Mouse (Mus musculus) E14TG2a.4 (cell line): Measurements from ENCODE around the gene Fbxw4.

Experiments
- H3K27me3 ChIP-seq: 2 replicates; pipeline ENCODE4 v1.6.1; 2014; ENCODE audit warnings: low read length, control low read depth; ENCODE audit not compliant: insufficient read depth
- H3K36me3 ChIP-seq: 2 replicates; pipeline ENCODE4 v1.6.1; 2014; ENCODE audit warnings: low read length, control low read depth; ENCODE audit not compliant: insufficient read depth
- H3K4me1 ChIP-seq: replicated peaks from 2 replicates; pipeline ENCODE4 v1.6.1; 2014; ENCODE audit warnings: low read depth, low read length, control low read depth
- H3K4me3 ChIP-seq: replicated peaks from 2 replicates; pipeline ENCODE4 v1.5.1; 2014; ENCODE audit warnings: mild to moderate bottlenecking, low read length
- H3K9me3 ChIP-seq: 2 replicates; pipeline ENCODE4 v1.6.1; 2014; ENCODE audit warnings: low read length, control low read depth
- CTCF ChIP-seq: conservative IDR thresholded peaks from 2 replicates; pipeline ENCODE4 v1.5.1; 2014; ENCODE audit warnings: low read length
- NANOG ChIP-seq: IDR thresholded peaks from 2 replicates; pipeline ENCODE4 v1.6.1; 2014; ENCODE audit warnings: borderline replicate concordance, low read length, mixed read lengths
- POU5F1 ChIP-seq: IDR thresholded peaks from 2 replicates; pipeline ENCODE4 v1.6.1; 2014; ENCODE audit warnings: low read length, borderline replicate concordance

Gene Fbxw4

DNA sequence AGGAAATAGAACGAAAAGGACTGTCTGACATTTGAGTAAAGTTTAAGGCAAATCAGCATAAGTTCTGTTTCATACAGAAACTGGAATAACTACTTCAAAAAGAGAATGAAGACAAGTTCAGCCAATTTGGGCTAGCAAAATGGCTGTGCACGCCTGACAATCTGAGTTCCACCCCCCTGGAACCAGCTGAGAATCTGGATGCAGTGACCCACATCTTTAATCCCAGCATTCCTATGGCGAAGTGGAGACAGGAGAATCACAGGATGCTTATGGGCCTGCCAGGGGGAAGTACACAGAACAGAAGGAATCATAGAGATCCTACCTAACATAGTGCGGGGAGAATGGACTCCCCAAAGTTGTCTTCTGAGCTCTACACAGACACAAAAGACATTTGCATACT is 63.0 kb downstream of the Fbxw4 start:
- Histone ChIP-seq H3K36me3 (no peaks in the 10 kb centered on the region), H3K27me3 (peaks cover 9% of the 10 kb centered on the region), H3K9me3 (no peaks in the 10 kb centered on the region), H3K4me3 (no peak overlapping the region), H3K4me1 (0 out of 2 replicates have a peak, but pooled peaks cover 3% of the 10 kb centered on the region)
- TF ChIP-seq NANOG: no peak
- TF ChIP-seq POU5F1: no peak
- no peak for TF ChIP-seq CTCF

DNA sequence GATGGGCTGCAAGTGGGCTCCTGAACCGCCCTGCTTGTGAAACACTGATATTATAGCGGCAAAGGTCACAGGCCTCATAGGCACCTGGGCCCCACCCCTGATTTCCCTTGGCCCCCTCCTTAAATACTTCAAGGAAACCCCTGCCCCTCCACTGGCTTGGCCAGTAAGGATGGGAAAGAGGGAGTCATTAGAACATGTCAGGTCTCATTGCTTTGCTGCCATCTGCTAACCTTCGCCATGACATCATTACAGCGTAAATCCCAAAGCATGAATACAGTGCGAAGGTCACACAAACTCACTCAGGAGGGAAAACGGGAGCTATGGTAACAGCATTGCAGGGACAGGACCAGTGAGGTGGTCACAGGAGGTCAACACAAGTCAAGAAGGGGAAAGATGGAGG is 63.7 kb downstream of the Fbxw4 start:
- H3K9me3 ChIP-seq: no peaks in the 10 kb centered on the region
- TF ChIP-seq CTCF: no peak
- TF ChIP-seq POU5F1: no peak
- no peak for TF ChIP-seq NANOG
- peaks cover 9% of the 10 kb centered on the region for H3K27me3 ChIP-seq
- no peaks in the 10 kb centered on the region for H3K36me3 ChIP-seq
- H3K4me1 ChIP-seq: 0 out of 2 replicates have a peak, but pooled peaks cover 3% of the 10 kb centered on the region
- no peak overlapping the region for H3K4me3 ChIP-seq

DNA sequence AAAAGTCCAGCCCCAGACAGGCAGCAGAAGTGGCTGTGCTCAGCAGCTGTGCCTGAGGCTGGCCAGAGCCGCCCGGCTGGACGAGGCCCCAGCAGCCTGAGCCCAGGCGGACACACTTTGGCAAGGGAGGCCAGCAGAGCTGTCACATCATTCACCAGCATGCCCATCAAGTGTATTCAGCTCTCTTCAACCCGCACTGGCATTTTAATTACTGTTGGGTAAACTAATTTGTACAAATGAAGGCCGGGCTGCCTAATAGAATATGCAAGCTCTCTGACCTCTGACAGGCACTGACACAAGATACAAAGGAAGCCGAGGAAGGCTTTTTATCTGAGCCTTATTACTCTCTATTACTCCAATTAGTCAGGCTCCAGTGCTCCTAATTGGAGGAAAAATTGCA is 64.1 kb downstream of the Fbxw4 start:
- 0 out of 2 replicates have a peak, but pooled peaks cover 3% of the 10 kb centered on the region for H3K4me1 ChIP-seq
- H3K4me3 ChIP-seq: no peak overlapping the region
- no peak for TF ChIP-seq NANOG
- TF ChIP-seq POU5F1: no peak
- no peak for TF ChIP-seq CTCF
- no peaks in the 10 kb centered on the region for H3K9me3 ChIP-seq
- H3K27me3 ChIP-seq: peaks cover 9% of the 10 kb centered on the region
- no peaks in the 10 kb centered on the region for H3K36me3 ChIP-seq

DNA sequence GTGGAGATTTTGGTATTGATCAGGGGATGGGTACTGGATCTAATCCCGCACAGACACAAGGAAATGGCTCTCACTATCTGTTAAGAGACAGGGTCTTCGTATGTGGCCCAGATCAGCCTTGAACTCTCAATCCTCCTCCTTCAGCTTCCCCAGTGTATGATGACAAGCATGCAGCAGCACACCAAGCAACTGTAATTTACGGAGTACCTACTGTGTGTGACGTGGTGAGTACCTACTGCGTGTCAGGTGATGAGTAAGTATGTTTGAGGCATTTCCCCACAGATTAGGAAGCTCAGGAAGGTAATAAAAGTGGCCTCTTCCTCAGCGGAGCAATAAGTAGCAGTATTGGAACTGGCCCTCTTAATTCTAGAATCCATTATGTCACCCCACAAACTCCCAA is 64.6 kb downstream of the Fbxw4 start:
- Histone ChIP-seq H3K4me3 (no peak overlapping the region), H3K9me3 (no peaks in the 10 kb centered on the region), H3K36me3 (no peaks in the 10 kb centered on the region), H3K4me1 (0 out of 2 replicates have a peak, but pooled peaks cover 3% of the 10 kb centered on the region), H3K27me3 (peaks cover 8% of the 10 kb centered on the region)
- TF ChIP-seq POU5F1: no peak
- TF ChIP-seq NANOG: no peak
- no peak for TF ChIP-seq CTCF

DNA sequence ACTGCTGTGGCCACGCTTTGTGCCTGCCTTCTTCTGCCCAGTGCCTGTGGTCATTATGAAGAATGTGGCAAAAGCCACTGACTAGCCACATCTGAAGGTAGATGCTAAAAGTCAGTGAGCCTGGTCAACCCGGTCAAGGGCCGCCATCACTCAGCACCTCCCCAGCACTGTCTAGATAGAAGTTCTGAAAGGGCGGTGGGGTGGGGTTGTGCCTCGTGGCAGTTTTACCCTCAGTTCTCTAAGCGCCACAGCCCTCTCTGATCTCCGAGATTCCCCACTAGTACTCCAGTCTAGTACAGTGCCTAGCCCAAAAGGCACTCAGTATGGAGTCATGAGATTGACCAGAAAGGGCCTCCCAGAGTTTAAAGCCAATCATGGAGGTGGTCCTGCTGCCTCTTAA is 66.0 kb downstream of the Fbxw4 start:
- H3K4me1 ChIP-seq: no peaks in the 10 kb centered on the region
- no peaks in the 10 kb centered on the region for H3K9me3 ChIP-seq
- no peaks in the 10 kb centered on the region for H3K36me3 ChIP-seq
- no peaks in the 10 kb centered on the region for H3K27me3 ChIP-seq
- no peak for TF ChIP-seq POU5F1
- TF ChIP-seq NANOG: no peak
- no peak for TF ChIP-seq CTCF
- H3K4me3 ChIP-seq: no peak overlapping the region

DNA sequence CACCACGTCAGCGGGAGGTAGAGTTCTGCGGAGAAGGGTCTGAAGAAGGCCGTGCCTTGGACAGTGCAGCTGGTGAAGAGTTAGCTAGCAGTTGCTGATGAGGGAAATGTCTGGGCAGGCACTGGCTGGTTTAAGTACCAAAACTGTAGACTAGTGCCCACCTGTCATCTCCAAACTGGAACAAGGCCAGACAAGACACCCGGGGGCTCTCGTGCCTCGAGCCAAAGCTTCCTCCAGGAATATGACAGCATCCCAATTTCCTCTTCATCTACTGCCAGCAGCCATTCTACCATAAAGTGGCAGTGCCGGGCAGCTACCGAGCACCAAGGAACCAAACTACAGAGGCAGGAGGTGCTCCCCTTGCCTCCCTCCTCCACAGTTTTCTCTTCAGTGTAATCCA is 67.2 kb downstream of the Fbxw4 start:
- Histone ChIP-seq H3K27me3 (no peaks in the 10 kb centered on the region), H3K4me3 (no peak overlapping the region), H3K4me1 (no peaks in the 10 kb centered on the region), H3K36me3 (no peaks in the 10 kb centered on the region), H3K9me3 (no peaks in the 10 kb centered on the region)
- TF ChIP-seq NANOG (no peak), CTCF (no peak), POU5F1 (no peak)

DNA sequence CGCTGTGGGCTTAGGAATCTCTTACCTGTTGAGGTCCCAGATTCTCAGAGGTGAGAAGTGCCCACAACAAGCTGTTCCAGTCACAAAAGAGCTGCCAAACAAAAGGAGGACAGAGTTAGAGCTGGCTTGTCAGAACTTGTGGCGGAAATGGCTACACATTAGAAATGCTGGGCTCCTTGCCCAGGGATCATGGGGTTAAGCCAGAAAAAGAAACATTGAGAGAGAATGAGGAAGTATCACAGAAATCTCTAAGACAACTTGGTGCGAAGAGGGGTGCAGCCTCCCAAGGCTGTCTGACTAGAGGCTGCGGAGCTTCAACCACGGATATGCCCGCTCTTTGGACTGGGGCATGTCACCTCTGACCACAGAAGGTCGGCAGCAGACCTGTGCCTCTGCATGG is 68.4 kb downstream of the Fbxw4 start:
- TF ChIP-seq POU5F1: no peak
- no peak for TF ChIP-seq CTCF
- no peak for TF ChIP-seq NANOG
- H3K27me3 ChIP-seq: no peaks in the 10 kb centered on the region
- no peaks in the 10 kb centered on the region for H3K9me3 ChIP-seq
- H3K4me3 ChIP-seq: no peak overlapping the region
- no peaks in the 10 kb centered on the region for H3K36me3 ChIP-seq
- 0 out of 2 replicates have a peak, but pooled peaks cover 2% of the 10 kb centered on the region for H3K4me1 ChIP-seq

DNA sequence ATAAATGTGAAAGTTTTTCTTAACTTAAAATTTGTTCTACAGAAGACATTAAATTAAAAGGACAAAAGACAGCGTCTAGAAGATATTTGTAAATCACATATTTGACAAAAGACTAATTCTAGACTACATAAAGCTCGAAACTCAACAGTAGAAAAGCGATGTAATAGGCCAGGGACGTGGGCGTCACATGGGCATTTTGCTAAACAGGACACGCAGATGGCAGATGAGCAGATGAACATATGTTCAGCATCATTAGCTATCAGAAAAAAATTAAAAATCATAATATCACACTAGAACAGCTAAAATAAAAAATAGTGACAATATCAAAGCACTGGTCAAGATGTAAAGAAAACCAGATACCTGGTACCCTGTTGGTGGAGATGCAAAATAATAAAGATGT is 70.4 kb downstream of the Fbxw4 start:
- no peak overlapping the region for H3K4me3 ChIP-seq
- no peaks in the 10 kb centered on the region for H3K9me3 ChIP-seq
- TF ChIP-seq CTCF (no peak), NANOG (no peak), POU5F1 (no peak)
- peaks cover 11% of the 10 kb centered on the region; the same call in 1 of the 2 replicates for H3K4me1 ChIP-seq
- peaks cover 3% of the 10 kb centered on the region; the same call in 1 of the 2 replicates for H3K27me3 ChIP-seq
- H3K36me3 ChIP-seq: no peaks in the 10 kb centered on the region

DNA sequence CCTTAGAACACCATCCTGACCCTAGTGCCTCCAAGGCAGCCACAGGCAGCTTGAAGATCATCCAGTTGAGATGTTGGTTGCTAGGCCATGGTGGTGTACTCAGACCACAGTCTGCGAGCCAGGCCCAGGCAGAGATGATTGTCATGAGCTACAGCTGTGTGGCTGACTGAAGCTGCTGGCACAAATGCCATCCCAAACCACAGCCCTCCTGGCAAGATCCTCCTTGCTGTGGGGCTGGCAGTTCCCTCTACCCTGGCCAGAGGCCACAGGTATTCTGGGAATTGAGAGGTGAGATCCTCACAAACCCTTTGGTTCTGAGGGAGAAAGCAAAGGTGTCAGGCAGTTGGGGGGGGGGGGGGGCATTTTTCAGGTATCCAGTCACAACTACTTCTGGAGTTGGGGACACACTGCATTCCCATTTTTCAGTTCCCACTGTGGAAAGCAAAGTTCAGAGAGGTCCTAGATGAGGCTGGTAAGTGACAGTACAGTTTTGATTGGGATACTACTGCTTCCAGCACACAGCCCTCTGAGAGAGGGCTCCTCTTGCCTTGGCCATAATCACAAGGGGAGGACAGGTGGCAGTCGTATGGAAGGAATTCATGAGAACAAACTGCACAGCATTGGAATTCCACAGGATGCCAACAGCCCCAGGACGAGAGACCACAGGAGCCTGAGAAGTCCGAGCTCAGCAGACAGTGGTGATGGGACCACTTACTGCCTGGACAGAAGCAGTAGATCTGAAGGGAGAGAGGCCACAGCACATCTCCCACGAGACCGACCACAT is 72.4 kb downstream of the Fbxw4 start:
- no peaks in the 10 kb centered on the region for H3K36me3 ChIP-seq
- H3K9me3 ChIP-seq: no peaks in the 10 kb centered on the region
- no peak overlapping the region for H3K4me3 ChIP-seq
- peaks cover 17% of the 10 kb centered on the region; the same call in 1 of the 2 replicates for H3K4me1 ChIP-seq
- peaks cover 3% of the 10 kb centered on the region; the same call in 1 of the 2 replicates for H3K27me3 ChIP-seq
- TF ChIP-seq NANOG (no peak), CTCF (no peak), POU5F1 (no peak)
